Mouse (Mus musculus): ENCODE data around the gene Sun3.

- no peak for TF ChIP-seq CTCF (IDR thresholded peaks at IDR 0.05; ENCODE audit: low read depth)
- no peak for TF ChIP-seq EP300 (IDR thresholded peaks at IDR 0.05; ENCODE audit: low read depth)
Observed at GRCm38 (mm10) chr11:9076444-9076843, 27.7 kb upstream of the Sun3 start.

Measured in liver, postnatal 0 days (tissue).